Mouse (Mus musculus) midbrain, embryonic 16.5 days (tissue): ENCODE measurements around the gene Snx30. TPM values are rescaled to one million over a fixed set of nuclear protein-coding genes. Genes with fewer than 3 reads are reported as not detected.
A peak's percentile ranks its signal among the peaks of the same experiment; 100 is the strongest.

Source experiments
- ATAC-seq: fragments of 200-750 bp; cut with Nextera tagmentation; 2 replicates; pipeline ENCODE4 v1.8.0; 2017; ENCODE audit warnings: moderate TSS enrichment
- H3K27ac ChIP-seq: fragments of 300-500 bp; sonication (generic); 2 replicates; pipeline ENCODE4 v1.5.1; 2014; ENCODE audit warnings: mild to moderate bottlenecking, low read length, mixed read lengths
- H3K27me3 ChIP-seq: fragments of 300-500 bp; sonication (generic); 2 replicates; pipeline ENCODE4 v1.6.1; 2014; ENCODE audit warnings: low read depth, low read length, mixed read lengths; ENCODE audit not compliant: control insufficient read depth, insufficient read depth
- H3K36me3 ChIP-seq: fragments of 300-500 bp; sonication (generic); 2 replicates; pipeline ENCODE4 v1.6.1; 2014; ENCODE audit warnings: mild to moderate bottlenecking, low read length, moderate library complexity, mixed read lengths; ENCODE audit not compliant: control insufficient read depth, insufficient read depth
- H3K4me1 ChIP-seq: fragments of 300-500 bp; sonication (generic); 2 replicates; pipeline ENCODE4 v1.6.1; 2014; ENCODE audit warnings: mild to moderate bottlenecking, low read length, mixed read lengths; ENCODE audit not compliant: control insufficient read depth, insufficient read depth
- H3K4me2 ChIP-seq: fragments of 300-500 bp; sonication (generic); 2 replicates; pipeline ENCODE4 v1.6.1; 2014; ENCODE audit warnings: mild to moderate bottlenecking, low read length, mixed read lengths
- H3K4me3 ChIP-seq: fragments of 300-500 bp; sonication (generic); 2 replicates; pipeline ENCODE4 v1.5.1; 2014; ENCODE audit warnings: low read depth, mild to moderate bottlenecking, low read length, moderate library complexity, mixed read lengths
- H3K9ac ChIP-seq: fragments of 300-500 bp; sonication (generic); 2 replicates; pipeline ENCODE4 v1.6.1; 2014; ENCODE audit warnings: low read depth, low read length, mixed read lengths
- H3K9me3 ChIP-seq: fragments of 300-500 bp; sonication (generic); replicated peaks from 2 replicates; pipeline ENCODE4 v1.6.1; 2014; ENCODE audit warnings: mild to moderate bottlenecking, low read length, mixed read lengths; ENCODE audit not compliant: control insufficient read depth, poor library complexity, severe bottlenecking
- WGBS: fragments of 180-500 bp; shearing (Covaris S2); extraction: QIAGEN DNeasy Blood & Tissue Kit; methylation state at CpG from one replicate; pipeline ENCODE4 v1.1.7; 2014; 5-methylcytosine and 5-hydroxymethylcytosine counted together
- polyA plus RNA-seq: library from polyadenylated mRNA; unstranded; fragments of >200 nt; fragmentation: Nextera tagmentation; extraction: Ambion mirVana; gene quantifications from 2 replicates; pipeline ENCODE4 v1.2.1, GENCODE M21; 2015

Snx30 gene
- polyA plus RNA-seq, 1 experiment from 2014 or later = 17.7 TPM

GRCm38 (mm10) chr4:59914608-59915403, 109.2 kb downstream of the Snx30 start, which contains the start of gene Slc46a2:
TSS of gene Slc46a2 (minus strand) at chr4:59915056.
- Histone ChIP-seq H3K4me3 (no peak within 1 kb of the TSS), H3K4me2 (no peak within 1 kb of the TSS), H3K36me3 (no peaks in the 10 kb centered on the region), H3K9ac (no peak within 1 kb of the TSS), H3K27ac (no peak within 1 kb of the TSS), H3K4me1 (no peaks in the 10 kb centered on the region), H3K9me3 (no peaks in the 10 kb centered on the region), H3K27me3 (0 out of 2 replicates have a peak, but pooled peaks cover 3% of the 10 kb centered on the region)
- no peak for ATAC-seq
- 18% methylated on average over 22 of the region's 22 CpGs for WGBS

- Histone ChIP-seq H3K4me3 (no peak overlapping the region), H3K4me1 (no peaks in the 10 kb centered on the region), H3K27ac (no peak overlapping the region), H3K4me2 (no peak overlapping the region), H3K27me3 (0 out of 2 replicates have a peak, but pooled peaks cover 3% of the 10 kb centered on the region), H3K9ac (no peak overlapping the region), H3K9me3 (no peaks in the 10 kb centered on the region), H3K36me3 (no peaks in the 10 kb centered on the region)
- ATAC-seq = no peak
- WGBS = 94% methylated on average over 3 of the region's 3 CpGs
Measured at GRCm38 (mm10) chr4:59917966-59918365, 112.3 kb downstream of the Snx30 start.

- H3K4me3 ChIP-seq = no peak overlapping the region
- no peak overlapping the region for H3K9ac ChIP-seq
- no peak overlapping the region for H3K4me2 ChIP-seq
- H3K27me3 ChIP-seq = no peaks in the 10 kb centered on the region
- 78% methylated on average over 9 of the region's 9 CpGs for WGBS
- no peak overlapping the region for H3K27ac ChIP-seq
- H3K36me3 ChIP-seq = no peaks in the 10 kb centered on the region
- no peak for ATAC-seq
- no peaks in the 10 kb centered on the region for H3K4me1 ChIP-seq
- no peaks in the 10 kb centered on the region for H3K9me3 ChIP-seq
Measured at GRCm38 (mm10) chr4:59925082-59925481, 119.4 kb downstream of the Snx30 start.

GRCm38 (mm10) chr4:59927666-59928065, 122.0 kb downstream of the Snx30 start:
- Histone ChIP-seq H3K36me3 (no peaks in the 10 kb centered on the region), H3K4me2 (no peak overlapping the region), H3K4me3 (no peak overlapping the region), H3K27ac (no peak overlapping the region), H3K4me1 (no peaks in the 10 kb centered on the region), H3K9ac (no peak overlapping the region), H3K27me3 (no peaks in the 10 kb centered on the region), H3K9me3 (no peaks in the 10 kb centered on the region)
- WGBS = 86% methylated on average over 3 of the region's 3 CpGs
- no peak for ATAC-seq

GRCm38 (mm10) chr4:59928347-59928746, 122.7 kb downstream of the Snx30 start:
- no peak overlapping the region for H3K4me2 ChIP-seq
- 23% methylated on average over 6 of the region's 6 CpGs for WGBS
- H3K9ac ChIP-seq = no peak overlapping the region
- ATAC-seq = no peak; the same call in 1 of the 2 replicates
- H3K4me3 ChIP-seq = no peak overlapping the region
- H3K27ac ChIP-seq = no peak overlapping the region
- no peaks in the 10 kb centered on the region for H3K36me3 ChIP-seq
- no peaks in the 10 kb centered on the region for H3K9me3 ChIP-seq
- no peaks in the 10 kb centered on the region for H3K4me1 ChIP-seq
- no peaks in the 10 kb centered on the region for H3K27me3 ChIP-seq

- no peaks in the 10 kb centered on the region for H3K9me3 ChIP-seq
- no peak overlapping the region for H3K4me3 ChIP-seq
- no peak overlapping the region for H3K9ac ChIP-seq
- no peak overlapping the region for H3K27ac ChIP-seq
- ATAC-seq = peak; percentile 94
- WGBS = 57% methylated on average over 6 of the region's 6 CpGs
- H3K36me3 ChIP-seq = no peaks in the 10 kb centered on the region
- H3K4me1 ChIP-seq = no peaks in the 10 kb centered on the region
- no peaks in the 10 kb centered on the region for H3K27me3 ChIP-seq
- no peak overlapping the region for H3K4me2 ChIP-seq
Measured at GRCm38 (mm10) chr4:59932505-59933281, 127.1 kb downstream of the Snx30 start.

- H3K9me3 ChIP-seq = no peaks in the 10 kb centered on the region
- ATAC-seq = no peak
- no peak overlapping the region for H3K27ac ChIP-seq
- no peak overlapping the region for H3K4me3 ChIP-seq
- no peaks in the 10 kb centered on the region for H3K4me1 ChIP-seq
- 85% methylated on average over 2 of the region's 2 CpGs for WGBS
- H3K27me3 ChIP-seq = no peaks in the 10 kb centered on the region
- no peaks in the 10 kb centered on the region for H3K36me3 ChIP-seq
- H3K9ac ChIP-seq = no peak overlapping the region
- no peak overlapping the region for H3K4me2 ChIP-seq
Measured at GRCm38 (mm10) chr4:59937543-59937942, 131.9 kb downstream of the Snx30 start.
